Mouse (Mus musculus) brain, embryonic 14.5 days (tissue): ENCODE data around the gene Poldip3.

Experiments used
- CTCF ChIP-seq: fragments of 200-500 bp; IDR thresholded peaks from 2 replicates; pipeline ENCODE4 v1.5.1; 2012; ENCODE audit warnings: inconsistent platforms, mild to moderate bottlenecking, moderate library complexity, borderline replicate concordance; ENCODE audit not compliant: insufficient read depth, insufficient read length; ENCODE audit errors: extremely low read depth
- POLR2A ChIP-seq: fragments of 200-500 bp; IDR thresholded peaks from 2 replicates; pipeline ENCODE4 v1.6.1; 2012; ENCODE audit warnings: mild to moderate bottlenecking, inconsistent platforms, borderline replicate concordance; ENCODE audit not compliant: poor library complexity, insufficient read depth, insufficient read length, severe bottlenecking; ENCODE audit errors: extremely low read depth

DNA sequence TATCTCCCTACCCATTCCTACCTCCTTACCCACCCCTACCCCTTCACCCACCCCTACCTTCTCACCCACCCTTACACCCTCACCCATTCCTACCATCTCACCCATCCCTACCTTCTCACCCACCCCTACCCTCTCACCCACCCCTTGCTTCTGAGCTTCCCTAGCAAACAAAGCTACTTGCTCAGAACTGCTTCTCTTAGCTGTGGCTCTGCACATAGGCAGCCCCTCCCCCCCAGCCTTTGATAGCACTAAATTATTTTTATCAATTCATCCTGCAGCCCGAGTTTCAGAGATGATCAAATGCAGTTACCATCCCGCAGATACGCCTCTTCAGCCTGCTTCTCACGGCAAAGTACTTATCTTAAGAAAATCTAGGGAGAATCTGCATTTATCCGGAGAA is 65.7 kb downstream of the Poldip3 start:
- TF ChIP-seq CTCF (no peak), POLR2A (no peak)
